Mouse (Mus musculus): ENCODE measurements around the gene Psmb2.

The Psmb2 gene

GRCm38 (mm10) chr4:126732111-126732510 is 54.7 kb downstream of the Psmb2 start:
- DNase-seq (ENCODE audit: low read depth, low spot score), result no peak

GRCm38 (mm10) chr4:126732531-126733380 is 55.3 kb downstream of the Psmb2 start:
- DNase-seq (ENCODE audit: low read depth, low spot score), result no peak

GRCm38 (mm10) chr4:126734001-126734603 is 56.7 kb downstream of the Psmb2 start:
- no peak for DNase-seq (ENCODE audit: low read depth, low spot score)

- DNase-seq (ENCODE audit: low read depth, low spot score), result no peak
Measured at GRCm38 (mm10) chr4:126734700-126735381, 57.4 kb downstream of the Psmb2 start.

GRCm38 (mm10) chr4:126735382-126736000 is 58.1 kb downstream of the Psmb2 start:
- no peak for DNase-seq (ENCODE audit: low read depth, low spot score)

- no peak for DNase-seq (ENCODE audit: low read depth, low spot score)
Measured at GRCm38 (mm10) chr4:126736001-126736414, 58.6 kb downstream of the Psmb2 start, which contains the start of gene Tfap2e. Tfap2e (minus strand) TSS chr4:126736240.

- no peak for DNase-seq (ENCODE audit: low read depth, low spot score)
Measured at GRCm38 (mm10) chr4:126739966-126740676, 62.7 kb downstream of the Psmb2 start.

GRCm38 (mm10) chr4:126741448-126741847 is 64.0 kb downstream of the Psmb2 start:
- DNase-seq (ENCODE audit: low read depth, low spot score), result peak; percentile 48

GRCm38 (mm10) chr4:126742976-126743375 is 65.5 kb downstream of the Psmb2 start:
- no peak for DNase-seq (ENCODE audit: low read depth, low spot score)

GRCm38 (mm10) chr4:126743713-126744112 is 66.3 kb downstream of the Psmb2 start:
- no peak for DNase-seq (ENCODE audit: low read depth, low spot score)

GRCm38 (mm10) chr4:126744831-126745230 is 67.4 kb downstream of the Psmb2 start:
- DNase-seq (ENCODE audit: low read depth, low spot score), result no peak

- no peak for DNase-seq (ENCODE audit: low read depth, low spot score)
Measured at GRCm38 (mm10) chr4:126745506-126746193, 68.2 kb downstream of the Psmb2 start.

GRCm38 (mm10) chr4:126746194-126746840 is 68.9 kb downstream of the Psmb2 start:
- no peak for DNase-seq (ENCODE audit: low read depth, low spot score)

- no peak for DNase-seq (ENCODE audit: low read depth, low spot score)
Measured at GRCm38 (mm10) chr4:126748381-126748780, 71.0 kb downstream of the Psmb2 start.

GRCm38 (mm10) chr4:126749553-126749952 is 72.1 kb downstream of the Psmb2 start:
- no peak for DNase-seq (ENCODE audit: low read depth, low spot score)

GRCm38 (mm10) chr4:126750046-126750683 is 72.7 kb downstream of the Psmb2 start:
- no peak for DNase-seq (ENCODE audit: low read depth, low spot score)

GRCm38 (mm10) chr4:126750863-126751555 is 73.6 kb downstream of the Psmb2 start:
- no peak for DNase-seq (ENCODE audit: low read depth, low spot score)

- DNase-seq (ENCODE audit: low read depth, low spot score), result no peak
Measured at GRCm38 (mm10) chr4:126751556-126752023, 74.2 kb downstream of the Psmb2 start.

Measured in c-Kit-negative CD71-positive TER-119-positive erythroid progenitor cells, embryonic 14.5 days (primary cell).